ENCODE assay signal across 8 mouse cellular contexts in genomic region chr6:86823824-86824223, GRCm38 (mm10). TPM values are rescaled to one million over a fixed set of nuclear protein-coding genes. Genes with fewer than 3 reads are reported as not detected.
A peak's percentile ranks its signal among the peaks of the same experiment; 100 is the strongest.
DNase-seq lines count a peak whose midpoint lies in the region; ATAC-seq lines count a peak whose summit lies in the region.

No protein-coding gene starts in this region.

- H3K36me3 ChIP-seq in forebrain, embryonic 13.5 days (ENCODE audit: poor library complexity, severe bottlenecking) = no peaks in the 10 kb centered on the region

- H3K9ac ChIP-seq in forebrain, embryonic 13.5 days = no peak overlapping the region

- peaks cover 11% of the 10 kb centered on the region; the same call in 1 of the 2 replicates for H3K27me3 ChIP-seq in forebrain, embryonic 13.5 days

- no peak overlapping the region for H3K4me2 ChIP-seq in forebrain, embryonic 13.5 days

- H3K4me1 ChIP-seq in forebrain, embryonic 13.5 days = peaks cover 6% of the 10 kb centered on the region

- WGBS in forebrain, embryonic 13.5 days = 44% methylated on average over 10 of the region's 10 CpGs

- no peaks in the 10 kb centered on the region for H3K9me3 ChIP-seq in forebrain, embryonic 13.5 days (replicated peaks)

- H3K27ac ChIP-seq in forebrain, embryonic 13.5 days = no peak overlapping the region

- no peak for ATAC-seq in CD4-positive, CD25-positive, alpha-beta regulatory T cell, adult 4 months
- no peak for ATAC-seq in forebrain, embryonic 13.5 days

- H3K4me3 ChIP-seq in forebrain, embryonic 13.5 days = no peak overlapping the region

- peak; percentile 24 for DNase-seq in CD4-positive, CD25-positive, alpha-beta regulatory T cell, adult 2 months (ENCODE audit: low read depth, low spot score)
- peak; percentile 28 for DNase-seq in right cerebral cortex, postnatal 14 days
- DNase-seq in right cerebral cortex, postnatal 25 days = no peak
- peak; percentile 76 to 82 for DNase-seq in lung, adult 18-20 months
- no peak for DNase-seq in ovary, postnatal 36 days (ENCODE audit: low spot score)
- no peak for DNase-seq in right cerebral cortex, postnatal 36 days (ENCODE audit: low spot score in 2 of 2)

RNA-seq across cellular contexts. Expression of gene Aak1, which starts 25.5 kb away (rescaled TPM):
- 10 to 100 TPM; 22.8 to 29.2 TPM for polyA plus RNA-seq in CD4-positive, CD25-positive, alpha-beta regulatory T cell, adult 4 months (2017; shearing (Covaris generic))
- 21.3 and 24.3 TPM in 2 replicates for polyA plus RNA-seq in forebrain, embryonic 13.5 days (2015; fragmentation: Nextera tagmentation; extraction: Ambion mirVana)

RNA-seq across cellular contexts. Expression of gene Anxa4, which starts 30.4 kb away (rescaled TPM):
- 10 to 100 TPM; 22.6 to 24.4 TPM for polyA plus RNA-seq in CD4-positive, CD25-positive, alpha-beta regulatory T cell, adult 4 months (2017; shearing (Covaris generic))
- polyA plus RNA-seq in forebrain, embryonic 13.5 days (2015; fragmentation: Nextera tagmentation; extraction: Ambion mirVana) = 2.9 and 3.2 TPM in 2 replicates

Comparison
In these comparisons a context has a peak if more than half of its experiments do, and no peak if none do; other contexts are left out.
1. DNase-seq: peak in CD4-positive, CD25-positive, alpha-beta regulatory T cell, adult 2 months (single experiment), right cerebral cortex, postnatal 14 days (single experiment) and lung, adult 18-20 months (2 of 2); none in right cerebral cortex, postnatal 25 days (single experiment), ovary, postnatal 36 days (single experiment) and right cerebral cortex, postnatal 36 days (0 of 2).